Mouse (Mus musculus) liver, adult 2 months (tissue): ENCODE measurements around the gene Ubr4. TPM values are rescaled to one million over a fixed set of nuclear protein-coding genes. Genes with fewer than 3 reads are reported as not detected.

Experiments
- DNase-seq: peaks from one replicate; pipeline ENCODE4 v3.0.0-alpha.2; 2011; ENCODE audit warnings: low read depth, low spot score; ENCODE audit errors: extremely low read depth
- H3K27ac ChIP-seq: fragments of 200-500 bp; replicated peaks from 2 replicates; pipeline ENCODE4 v1.5.1; 2012; ENCODE audit warnings: low read depth, mild to moderate bottlenecking, control low read depth, inconsistent platforms, low read length; ENCODE audit not compliant: insufficient read depth
- H3K27me3 ChIP-seq: fragments of 200-500 bp; 2 replicates; pipeline ENCODE4 v1.6.1; 2012; ENCODE audit warnings: mild to moderate bottlenecking, moderate library complexity, low read length, inconsistent platforms; ENCODE audit not compliant: control insufficient read depth, insufficient read depth
- H3K36me3 ChIP-seq: fragments of 200-500 bp; 2 replicates; pipeline ENCODE4 v1.6.1; 2012; ENCODE audit warnings: low read length, inconsistent platforms; ENCODE audit not compliant: control insufficient read depth, insufficient read depth
- H3K4me1 ChIP-seq: fragments of 200-500 bp; 2 replicates; pipeline ENCODE4 v1.6.1; 2011; ENCODE audit warnings: low read length; ENCODE audit not compliant: control insufficient read depth, insufficient read depth
- H3K4me3 ChIP-seq: fragments of 200-500 bp; 2 replicates; pipeline ENCODE4 v1.5.1; 2011; ENCODE audit warnings: low read depth, mild to moderate bottlenecking, control low read depth, low read length, moderate library complexity; ENCODE audit not compliant: insufficient read depth
- H3K79me2 ChIP-seq: fragments of 200-500 bp; 2 replicates; pipeline ENCODE4 v1.6.1; 2012; ENCODE audit warnings: inconsistent platforms, mild to moderate bottlenecking, low read length, moderate library complexity; ENCODE audit not compliant: control insufficient read depth, insufficient read depth
- H3K9ac ChIP-seq: fragments of 200-500 bp; 2 replicates; pipeline ENCODE4 v1.6.1; 2012; ENCODE audit warnings: low read depth, mild to moderate bottlenecking, control low read depth, inconsistent platforms, low read length
- CTCF ChIP-seq: fragments of 200-500 bp; IDR thresholded peaks from 2 replicates; pipeline ENCODE4 v1.5.1; 2011; ENCODE audit warnings: low read depth, low read length, control low read depth
- POLR2A ChIP-seq: fragments of 200-500 bp; IDR thresholded peaks from 2 replicates; pipeline ENCODE4 v1.6.1; 2011; ENCODE audit warnings: low read length, control low read depth; ENCODE audit not compliant: insufficient read depth; ENCODE audit errors: extremely low read depth
- WGBS: fragments of 180-500 bp; shearing (Covaris S2); methylation state at CpG from one replicate; pipeline ENCODE4 v1.1.7; 2018; 5-methylcytosine and 5-hydroxymethylcytosine counted together
- polyA plus RNA-seq: library from polyadenylated mRNA; depleted of rRNA; stranded (reverse); fragments of >200 nt; gene quantifications from 2 replicates; pipeline ENCODE4 v1.2.3, GENCODE M21; 2012
- total RNA-seq: library from RNA; depleted of rRNA; stranded (reverse); fragments of >200 nt; gene quantifications from 2 replicates; pipeline ENCODE4 v1.2.3, GENCODE M21; 2014

Gene Ubr4
- total and polyA plus RNA-seq, 2 experiments: 56.7 to 149 TPM

- Histone ChIP-seq H3K9ac (peak overlapping the region; percentile 91), H3K36me3 (peaks cover 11% of the 10 kb centered on the region; the same call in 1 of the 2 replicates), H3K4me3 (peak overlapping the region; percentile 75), H3K27me3 (no peaks in the 10 kb centered on the region), H3K79me2 (peaks cover 12% of the 10 kb centered on the region; the same call in 1 of the 2 replicates), H3K27ac (peak overlapping the region; percentile 83), H3K4me1 (peaks cover 14% of the 10 kb centered on the region)
- under 1% methylated on average over 53 of the region's 53 CpGs for WGBS
- peak; percentile 70 for DNase-seq
- TF ChIP-seq POLR2A (no peak), CTCF (no peak)
These were observed 41.3 kb upstream of the Ubr4 start for GRCm38 (mm10) chr4:139310899-139311701.

GRCm38 (mm10) chr4:139311707-139312106, 40.7 kb upstream of the Ubr4 start:
- 12% methylated on average over 14 of the region's 14 CpGs for WGBS
- H3K9ac ChIP-seq: peak overlapping the region; percentile 91
- peak; percentile 79 for DNase-seq
- H3K27ac ChIP-seq: peak overlapping the region; percentile 83
- TF ChIP-seq CTCF: no peak
- TF ChIP-seq POLR2A: no peak
- H3K27me3 ChIP-seq: no peaks in the 10 kb centered on the region
- H3K4me1 ChIP-seq: peaks cover 14% of the 10 kb centered on the region
- H3K36me3 ChIP-seq: peaks cover 11% of the 10 kb centered on the region; the same call in 1 of the 2 replicates
- peaks cover 12% of the 10 kb centered on the region; the same call in 1 of the 2 replicates for H3K79me2 ChIP-seq
- H3K4me3 ChIP-seq: peak overlapping the region; percentile 75

- no peak overlapping the region for H3K9ac ChIP-seq
- DNase-seq: no peak
- peaks cover 12% of the 10 kb centered on the region; the same call in 1 of the 2 replicates for H3K79me2 ChIP-seq
- no peak overlapping the region for H3K4me3 ChIP-seq
- H3K4me1 ChIP-seq: peaks cover 14% of the 10 kb centered on the region
- no peaks in the 10 kb centered on the region for H3K27me3 ChIP-seq
- peaks cover 13% of the 10 kb centered on the region; the same call in 1 of the 2 replicates for H3K36me3 ChIP-seq
- no peak overlapping the region for H3K27ac ChIP-seq
- WGBS: 63% methylated on average over 4 of the region's 4 CpGs
- TF ChIP-seq CTCF (peak; percentile 48; the same call in 1 of the 2 replicates), POLR2A (no peak)
These were observed 39.8 kb upstream of the Ubr4 start for GRCm38 (mm10) chr4:139312632-139313031.

- Histone ChIP-seq H3K9ac (no peak overlapping the region), H3K79me2 (no peaks in the 10 kb centered on the region), H3K27me3 (no peaks in the 10 kb centered on the region), H3K27ac (no peak overlapping the region), H3K4me3 (no peak overlapping the region), H3K36me3 (peaks cover 21% of the 10 kb centered on the region; the same call in 1 of the 2 replicates), H3K4me1 (no peaks in the 10 kb centered on the region)
- DNase-seq: no peak
- 92% methylated on average over 11 of the region's 11 CpGs for WGBS
- no peak for TF ChIP-seq POLR2A
- TF ChIP-seq CTCF: no peak
These were observed 34.0 kb upstream of the Ubr4 start for GRCm38 (mm10) chr4:139318449-139318848.

DNA sequence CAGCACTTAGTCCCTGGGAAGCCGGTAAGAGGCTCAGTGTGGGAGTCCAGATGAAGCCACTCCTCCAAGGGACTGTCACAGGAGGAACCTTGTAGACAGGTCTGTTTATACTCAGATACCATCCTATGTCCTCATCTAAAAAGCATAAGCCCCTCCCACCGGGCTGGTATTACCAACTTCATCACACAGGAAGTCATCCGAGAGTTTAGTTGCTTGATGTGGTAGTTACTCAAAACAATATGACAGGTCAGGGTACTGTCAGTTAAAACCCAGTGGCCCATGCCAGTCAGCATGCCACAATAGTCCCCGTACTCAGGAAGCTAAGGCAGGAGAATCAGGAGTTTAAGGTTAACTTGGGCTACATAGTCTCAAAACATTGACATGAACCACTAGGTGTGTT, 32.7 kb upstream of the Ubr4 start:
- H3K9ac ChIP-seq: no peak overlapping the region
- TF ChIP-seq CTCF (no peak), POLR2A (no peak)
- no peaks in the 10 kb centered on the region for H3K27me3 ChIP-seq
- no peak for DNase-seq
- no peaks in the 10 kb centered on the region for H3K4me1 ChIP-seq
- H3K27ac ChIP-seq: no peak overlapping the region
- H3K79me2 ChIP-seq: no peaks in the 10 kb centered on the region
- H3K36me3 ChIP-seq: peaks cover 21% of the 10 kb centered on the region; the same call in 1 of the 2 replicates
- WGBS: 92% methylated on average over 4 of the region's 4 CpGs
- no peak overlapping the region for H3K4me3 ChIP-seq

DNA sequence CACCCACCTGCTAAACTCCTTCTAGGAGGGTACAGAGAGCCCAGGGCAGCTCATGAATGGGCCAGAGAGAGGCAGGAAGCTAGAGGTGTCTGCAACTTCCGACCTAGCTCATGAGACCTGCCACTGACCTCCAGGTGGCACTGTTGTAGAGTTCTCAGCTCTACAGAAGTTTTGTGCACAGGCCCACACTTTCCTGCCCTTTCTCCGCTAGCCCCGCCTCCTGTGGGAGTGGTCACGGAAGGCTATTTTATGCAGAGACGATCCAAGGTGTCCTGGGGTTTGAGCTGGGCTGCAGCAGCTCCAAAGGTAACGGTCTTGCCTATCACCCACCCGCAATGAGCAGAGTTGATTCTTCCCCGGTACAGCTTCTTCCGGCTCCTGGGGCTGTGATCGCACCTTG, 21.8 kb upstream of the Ubr4 start:
- H3K27me3 ChIP-seq: no peaks in the 10 kb centered on the region
- H3K36me3 ChIP-seq: no peaks in the 10 kb centered on the region
- WGBS: 7% methylated on average over 10 of the region's 10 CpGs
- H3K9ac ChIP-seq: peak overlapping the region; percentile 59
- H3K79me2 ChIP-seq: no peaks in the 10 kb centered on the region
- peak overlapping the region; percentile 16; the same call in 1 of the 2 replicates for H3K4me3 ChIP-seq
- TF ChIP-seq CTCF (peak; percentile 81), POLR2A (peak; percentile 93)
- H3K27ac ChIP-seq: peak overlapping the region; percentile 73
- DNase-seq: peak; percentile 92
- peaks cover 7% of the 10 kb centered on the region for H3K4me1 ChIP-seq
